Mouse (Mus musculus): ENCODE measurements around the gene Pnpo.

DNA sequence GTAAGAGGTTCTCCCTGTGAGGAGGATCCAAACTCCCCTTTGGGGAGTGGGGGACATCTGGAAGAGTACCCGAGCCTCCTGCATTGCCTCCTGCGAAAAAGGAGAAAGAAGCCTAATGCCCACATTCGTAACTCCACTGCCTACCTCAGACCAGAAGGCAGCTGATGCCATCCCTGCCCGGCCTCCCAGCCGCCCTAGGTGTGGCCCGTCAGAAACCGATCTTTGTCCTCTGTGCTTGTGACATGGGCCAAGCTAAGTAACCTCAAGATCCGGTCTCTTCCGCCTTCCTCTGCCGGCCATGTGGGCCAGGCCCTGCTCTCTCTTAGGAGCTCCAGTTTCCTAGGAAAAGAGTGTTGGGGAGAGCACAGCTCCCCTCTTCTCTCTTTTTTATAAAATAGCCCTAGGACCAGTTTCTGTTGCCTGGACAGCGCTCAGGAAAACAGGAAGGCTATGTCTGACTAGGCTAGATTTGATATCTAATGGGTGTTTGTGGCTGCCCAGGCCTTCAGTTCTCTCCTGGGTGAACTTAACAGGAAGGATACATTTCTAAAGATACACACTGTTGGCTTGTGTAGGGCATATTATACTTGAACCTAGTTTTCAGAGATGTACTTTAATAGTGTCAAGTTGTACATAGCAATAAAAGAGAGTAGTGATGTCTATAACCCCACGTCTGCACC, 18.2 kb downstream of the Pnpo start:
- TF ChIP-seq CTCF (IDR thresholded peaks at IDR 0.05; ENCODE audit: low read depth) (no peak), EP300 (optimal IDR thresholded peaks at IDR 0.05) (no peak)

Measured in stomach, postnatal 0 days (tissue).